Mouse (Mus musculus): ENCODE results near the gene Itga3. TPM values are rescaled to one million over a fixed set of nuclear protein-coding genes. Genes with fewer than 3 reads are reported as not detected.

Itga3 gene
- polyA plus RNA-seq, 1 experiment: 86.4 TPM

- H3K27ac ChIP-seq (ENCODE audit: insufficient read depth, low read length): no peak overlapping the region
- peak overlapping the region; percentile 79 for H3K4me3 ChIP-seq (ENCODE audit: low read depth, low read length)
Observed at GRCm38 (mm10) chr11:95040491-95041138, 36.0 kb downstream of the Itga3 start.

GRCm38 (mm10) chr11:95039766-95040165 lies 36.8 kb downstream of the Itga3 start:
- no peak overlapping the region for H3K9ac ChIP-seq (ENCODE audit: low read depth, poor library complexity, severe bottlenecking)
- H3K4me1 ChIP-seq (ENCODE audit: control insufficient read depth, insufficient read depth, low read length): no peaks in the 10 kb centered on the region
- H3K27ac ChIP-seq (ENCODE audit: insufficient read depth, low read length): no peak overlapping the region
- no peak for TF ChIP-seq POLR2A (IDR thresholded peaks at IDR 0.05; ENCODE audit: insufficient read depth, low read length)
- no peak for TF ChIP-seq EP300 (IDR thresholded peaks at IDR 0.05; ENCODE audit: insufficient read depth, low read depth, low read length)
- TF ChIP-seq CTCF (IDR thresholded peaks at IDR 0.05; ENCODE audit: low read depth, low read length): no peak
- no peaks in the 10 kb centered on the region for H3K27me3 ChIP-seq (ENCODE audit: control insufficient read depth, insufficient read depth, low read length, poor library complexity, severe bottlenecking)
- H3K9me3 ChIP-seq (replicated peaks; ENCODE audit: control insufficient read depth, insufficient read depth, low read length, poor library complexity, severe bottlenecking): no peaks in the 10 kb centered on the region
- no peaks in the 10 kb centered on the region for H3K36me3 ChIP-seq (ENCODE audit: control insufficient read depth, insufficient read depth, low read length, poor library complexity, severe bottlenecking)
- no peak overlapping the region for H3K4me3 ChIP-seq (ENCODE audit: low read depth, low read length)

More at GRCm38 (mm10) chr11:95040491-95041138, 36.0 kb downstream of the Itga3 start:
- Histone ChIP-seq H3K36me3 (ENCODE audit: control insufficient read depth, insufficient read depth, low read length, poor library complexity, severe bottlenecking) (no peaks in the 10 kb centered on the region), H3K9me3 (replicated peaks; ENCODE audit: control insufficient read depth, insufficient read depth, low read length, poor library complexity, severe bottlenecking) (no peaks in the 10 kb centered on the region), H3K4me1 (ENCODE audit: control insufficient read depth, insufficient read depth, low read length) (no peaks in the 10 kb centered on the region), H3K27me3 (ENCODE audit: control insufficient read depth, insufficient read depth, low read length, poor library complexity, severe bottlenecking) (no peaks in the 10 kb centered on the region), H3K9ac (ENCODE audit: low read depth, poor library complexity, severe bottlenecking) (peak overlapping the region; percentile 54)
- TF ChIP-seq CTCF (IDR thresholded peaks at IDR 0.05; ENCODE audit: low read depth, low read length): no peak
- TF ChIP-seq EP300 (IDR thresholded peaks at IDR 0.05; ENCODE audit: insufficient read depth, low read depth, low read length): no peak
- no peak for TF ChIP-seq POLR2A (IDR thresholded peaks at IDR 0.05; ENCODE audit: insufficient read depth, low read length)

- Histone ChIP-seq H3K4me1 (ENCODE audit: control insufficient read depth, insufficient read depth, low read length) (no peaks in the 10 kb centered on the region), H3K36me3 (ENCODE audit: control insufficient read depth, insufficient read depth, low read length, poor library complexity, severe bottlenecking) (no peaks in the 10 kb centered on the region), H3K27ac (ENCODE audit: insufficient read depth, low read length) (no peak overlapping the region), H3K9me3 (replicated peaks; ENCODE audit: control insufficient read depth, insufficient read depth, low read length, poor library complexity, severe bottlenecking) (no peaks in the 10 kb centered on the region), H3K4me3 (ENCODE audit: low read depth, low read length) (no peak overlapping the region), H3K27me3 (ENCODE audit: control insufficient read depth, insufficient read depth, low read length, poor library complexity, severe bottlenecking) (no peaks in the 10 kb centered on the region), H3K9ac (ENCODE audit: low read depth, poor library complexity, severe bottlenecking) (no peak overlapping the region)
- no peak for TF ChIP-seq POLR2A (IDR thresholded peaks at IDR 0.05; ENCODE audit: insufficient read depth, low read length)
- no peak for TF ChIP-seq CTCF (IDR thresholded peaks at IDR 0.05; ENCODE audit: low read depth, low read length)
- no peak for TF ChIP-seq EP300 (IDR thresholded peaks at IDR 0.05; ENCODE audit: insufficient read depth, low read depth, low read length)
Observed at GRCm38 (mm10) chr11:95038818-95039655, 37.6 kb downstream of the Itga3 start.

GRCm38 (mm10) chr11:95038156-95038817 lies 38.3 kb downstream of the Itga3 start:
- Histone ChIP-seq H3K4me1 (ENCODE audit: control insufficient read depth, insufficient read depth, low read length) (no peaks in the 10 kb centered on the region), H3K9ac (ENCODE audit: low read depth, poor library complexity, severe bottlenecking) (no peak overlapping the region)
- TF ChIP-seq EP300 (IDR thresholded peaks at IDR 0.05; ENCODE audit: insufficient read depth, low read depth, low read length): no peak
- TF ChIP-seq CTCF (IDR thresholded peaks at IDR 0.05; ENCODE audit: low read depth, low read length): no peak
- TF ChIP-seq POLR2A (IDR thresholded peaks at IDR 0.05; ENCODE audit: insufficient read depth, low read length): no peak

GRCm38 (mm10) chr11:95037306-95037705 lies 39.3 kb downstream of the Itga3 start:
- H3K4me3 ChIP-seq (ENCODE audit: low read depth, low read length): no peak overlapping the region
- no peak overlapping the region for H3K9ac ChIP-seq (ENCODE audit: low read depth, poor library complexity, severe bottlenecking)
- TF ChIP-seq CTCF (IDR thresholded peaks at IDR 0.05; ENCODE audit: low read depth, low read length): no peak
- no peak for TF ChIP-seq EP300 (IDR thresholded peaks at IDR 0.05; ENCODE audit: insufficient read depth, low read depth, low read length)
- no peak for TF ChIP-seq POLR2A (IDR thresholded peaks at IDR 0.05; ENCODE audit: insufficient read depth, low read length)
- no peaks in the 10 kb centered on the region for H3K9me3 ChIP-seq (replicated peaks; ENCODE audit: control insufficient read depth, insufficient read depth, low read length, poor library complexity, severe bottlenecking)
- no peak overlapping the region for H3K27ac ChIP-seq (ENCODE audit: insufficient read depth, low read length)
- H3K4me1 ChIP-seq (ENCODE audit: control insufficient read depth, insufficient read depth, low read length): peaks cover 1% of the 10 kb centered on the region
- no peaks in the 10 kb centered on the region for H3K27me3 ChIP-seq (ENCODE audit: control insufficient read depth, insufficient read depth, low read length, poor library complexity, severe bottlenecking)
- H3K36me3 ChIP-seq (ENCODE audit: control insufficient read depth, insufficient read depth, low read length, poor library complexity, severe bottlenecking): no peaks in the 10 kb centered on the region

More at GRCm38 (mm10) chr11:95038156-95038817, 38.3 kb downstream of the Itga3 start:
- no peaks in the 10 kb centered on the region for H3K9me3 ChIP-seq (replicated peaks; ENCODE audit: control insufficient read depth, insufficient read depth, low read length, poor library complexity, severe bottlenecking)
- H3K27ac ChIP-seq (ENCODE audit: insufficient read depth, low read length): no peak overlapping the region
- H3K4me3 ChIP-seq (ENCODE audit: low read depth, low read length): no peak overlapping the region
- no peaks in the 10 kb centered on the region for H3K36me3 ChIP-seq (ENCODE audit: control insufficient read depth, insufficient read depth, low read length, poor library complexity, severe bottlenecking)
- no peaks in the 10 kb centered on the region for H3K27me3 ChIP-seq (ENCODE audit: control insufficient read depth, insufficient read depth, low read length, poor library complexity, severe bottlenecking)
